Mouse (Mus musculus) heart, adult 2 months (tissue): ENCODE results near the gene Gm45015.

Source experiments
- CTCF ChIP-seq: fragments of 200-600 bp; IDR thresholded peaks from 2 replicates; pipeline ENCODE4 v1.8.1; 2022; ENCODE audit warnings: antibody characterized with exemption, mild to moderate bottlenecking, moderate library complexity
- EP300 ChIP-seq: fragments of 200-500 bp; IDR thresholded peaks from 2 replicates; pipeline ENCODE4 v1.6.1; 2011; ENCODE audit warnings: low read depth, low read length, control low read depth; ENCODE audit not compliant: insufficient read depth
- POLR2A ChIP-seq: fragments of 200-500 bp; IDR thresholded peaks from 2 replicates; pipeline ENCODE4 v1.6.1; 2011; ENCODE audit warnings: mild to moderate bottlenecking, low read depth, low read length, control low read depth; ENCODE audit not compliant: insufficient read depth

DNA sequence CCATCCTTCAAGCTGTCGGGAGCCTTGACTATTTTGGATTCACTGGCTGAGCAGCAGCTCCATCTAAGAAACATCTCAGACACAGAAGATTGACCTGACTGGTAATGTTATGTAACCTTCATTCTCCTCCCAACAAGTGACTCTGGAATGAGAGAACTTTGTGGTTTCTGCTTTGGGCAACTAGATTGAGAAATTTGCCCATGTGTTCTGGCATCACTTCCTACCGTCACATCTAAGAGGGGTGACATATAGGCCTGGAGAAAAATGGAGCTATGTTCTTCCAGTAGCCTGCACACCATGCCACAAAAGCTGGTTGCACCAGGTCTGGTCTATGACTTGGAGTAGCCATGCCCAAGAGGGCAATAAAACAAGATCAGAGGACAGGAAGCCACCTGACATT is 19.5 kb upstream of the Gm45015 start:
- TF ChIP-seq CTCF (no peak), POLR2A (no peak), EP300 (no peak)
